Mouse (Mus musculus): Measurements from ENCODE around the gene Nthl1.

- TF ChIP-seq FOSL1 (IDR thresholded peaks at IDR 0.05; ENCODE audit: insufficient read depth, low read length, poor library complexity, severe bottlenecking) (no peak), MAX (IDR thresholded peaks at IDR 0.05) (no peak), CTCF (IDR thresholded peaks at IDR 0.05; ENCODE audit: control insufficient read depth, insufficient read depth, insufficient read length) (no peak), USF1 (IDR thresholded peaks at IDR 0.05; ENCODE audit: low read depth) (no peak), MYOG (IDR thresholded peaks at IDR 0.05; ENCODE audit: control insufficient read depth, extremely low read depth, insufficient read length) (no peak), MYOD1 (IDR thresholded peaks at IDR 0.05; ENCODE audit: control insufficient read depth, insufficient read length, low read depth) (no peak)
Measured at GRCm38 (mm10) chr17:24650070-24650616, 17.7 kb downstream of the Nthl1 start, which contains the start of gene Slc9a3r2.

Data from C2C12 (cell line).